Mouse (Mus musculus) E14TG2a.4 (cell line): Measurements from ENCODE around the gene Kctd17.

Experiments
- H3K27me3 ChIP-seq: 2 replicates; pipeline ENCODE4 v1.6.1; 2014; ENCODE audit warnings: low read length, control low read depth; ENCODE audit not compliant: insufficient read depth
- H3K36me3 ChIP-seq: 2 replicates; pipeline ENCODE4 v1.6.1; 2014; ENCODE audit warnings: low read length, control low read depth; ENCODE audit not compliant: insufficient read depth
- H3K4me1 ChIP-seq: replicated peaks from 2 replicates; pipeline ENCODE4 v1.6.1; 2014; ENCODE audit warnings: low read depth, low read length, control low read depth
- H3K4me3 ChIP-seq: replicated peaks from 2 replicates; pipeline ENCODE4 v1.5.1; 2014; ENCODE audit warnings: mild to moderate bottlenecking, low read length
- H3K9me3 ChIP-seq: 2 replicates; pipeline ENCODE4 v1.6.1; 2014; ENCODE audit warnings: low read length, control low read depth
- CTCF ChIP-seq: conservative IDR thresholded peaks from 2 replicates; pipeline ENCODE4 v1.5.1; 2014; ENCODE audit warnings: low read length
- NANOG ChIP-seq: IDR thresholded peaks from 2 replicates; pipeline ENCODE4 v1.6.1; 2014; ENCODE audit warnings: borderline replicate concordance, low read length, mixed read lengths
- POU5F1 ChIP-seq: IDR thresholded peaks from 2 replicates; pipeline ENCODE4 v1.6.1; 2014; ENCODE audit warnings: low read length, borderline replicate concordance

Kctd17 gene

GRCm38 (mm10) chr15:78462981-78463380, 34.6 kb downstream of the Kctd17 start:
- Histone ChIP-seq H3K36me3 (no peaks in the 10 kb centered on the region), H3K9me3 (peaks cover 21% of the 10 kb centered on the region), H3K27me3 (peaks cover 16% of the 10 kb centered on the region; the same call in 1 of the 2 replicates), H3K4me1 (no peaks in the 10 kb centered on the region), H3K4me3 (no peak overlapping the region)
- no peak for TF ChIP-seq POU5F1
- no peak for TF ChIP-seq NANOG
- no peak for TF ChIP-seq CTCF

GRCm38 (mm10) chr15:78466809-78467208, 38.4 kb downstream of the Kctd17 start:
- no peak for TF ChIP-seq POU5F1
- TF ChIP-seq CTCF, result no peak
- TF ChIP-seq NANOG, result no peak
- Histone ChIP-seq H3K27me3 (peaks cover 16% of the 10 kb centered on the region; the same call in 1 of the 2 replicates), H3K9me3 (peaks cover 14% of the 10 kb centered on the region), H3K4me3 (no peak overlapping the region), H3K36me3 (no peaks in the 10 kb centered on the region), H3K4me1 (peaks cover 2% of the 10 kb centered on the region)

GRCm38 (mm10) chr15:78467570-78467969, 39.2 kb downstream of the Kctd17 start:
- H3K9me3 ChIP-seq, result peaks cover 8% of the 10 kb centered on the region; the same call in 1 of the 2 replicates
- H3K4me3 ChIP-seq, result no peak overlapping the region
- TF ChIP-seq CTCF (no peak), NANOG (no peak), POU5F1 (no peak)
- H3K4me1 ChIP-seq, result peaks cover 4% of the 10 kb centered on the region
- peaks cover 14% of the 10 kb centered on the region; the same call in 1 of the 2 replicates for H3K27me3 ChIP-seq
- no peaks in the 10 kb centered on the region for H3K36me3 ChIP-seq

- TF ChIP-seq CTCF (no peak), POU5F1 (no peak), NANOG (no peak)
- Histone ChIP-seq H3K36me3 (no peaks in the 10 kb centered on the region), H3K9me3 (no peaks in the 10 kb centered on the region; the same call in 1 of the 2 replicates), H3K4me3 (no peak within 1 kb of the TSS), H3K27me3 (peaks cover 13% of the 10 kb centered on the region), H3K4me1 (peaks cover 4% of the 10 kb centered on the region)
Measured at GRCm38 (mm10) chr15:78468379-78468937, 40.1 kb downstream of the Kctd17 start, which contains the start of gene Tmprss6. Gene Tmprss6 (minus strand): TSS chr15:78468634.

GRCm38 (mm10) chr15:78470495-78471276, 42.3 kb downstream of the Kctd17 start:
- Histone ChIP-seq H3K9me3 (no peaks in the 10 kb centered on the region), H3K4me1 (peaks cover 4% of the 10 kb centered on the region), H3K27me3 (peaks cover 23% of the 10 kb centered on the region), H3K36me3 (no peaks in the 10 kb centered on the region), H3K4me3 (no peak overlapping the region)
- no peak for TF ChIP-seq NANOG
- no peak for TF ChIP-seq POU5F1
- no peak for TF ChIP-seq CTCF

GRCm38 (mm10) chr15:78471902-78472301, 43.5 kb downstream of the Kctd17 start:
- no peak overlapping the region for H3K4me3 ChIP-seq
- no peak for TF ChIP-seq POU5F1
- no peak for TF ChIP-seq NANOG
- no peak for TF ChIP-seq CTCF
- H3K27me3 ChIP-seq, result peaks cover 32% of the 10 kb centered on the region
- H3K9me3 ChIP-seq, result no peaks in the 10 kb centered on the region
- no peaks in the 10 kb centered on the region for H3K36me3 ChIP-seq
- H3K4me1 ChIP-seq, result peaks cover 4% of the 10 kb centered on the region

GRCm38 (mm10) chr15:78473442-78473841, 45.1 kb downstream of the Kctd17 start:
- TF ChIP-seq POU5F1 (no peak), NANOG (no peak), CTCF (no peak)
- Histone ChIP-seq H3K4me3 (no peak overlapping the region), H3K27me3 (peaks cover 35% of the 10 kb centered on the region), H3K36me3 (no peaks in the 10 kb centered on the region), H3K9me3 (no peaks in the 10 kb centered on the region), H3K4me1 (peaks cover 4% of the 10 kb centered on the region)

GRCm38 (mm10) chr15:78475604-78476031, 47.3 kb downstream of the Kctd17 start:
- H3K36me3 ChIP-seq, result no peaks in the 10 kb centered on the region
- peaks cover 35% of the 10 kb centered on the region for H3K27me3 ChIP-seq
- H3K4me3 ChIP-seq, result no peak overlapping the region
- peaks cover 4% of the 10 kb centered on the region; the same call in 1 of the 2 replicates for H3K4me1 ChIP-seq
- TF ChIP-seq NANOG, result no peak
- TF ChIP-seq CTCF, result no peak
- TF ChIP-seq POU5F1, result no peak
- H3K9me3 ChIP-seq, result 0 out of 2 replicates have a peak, but pooled peaks cover 2% of the 10 kb centered on the region
